8 mouse cellular contexts compared by ENCODE assay signal in genomic region chr7:35584068-35584785, GRCm38 (mm10). TPM values are rescaled to one million over a fixed set of nuclear protein-coding genes. Genes with fewer than 3 reads are reported as not detected.
DNase-seq lines count a peak whose midpoint lies in the region; ATAC-seq and TF ChIP-seq lines count a peak whose summit lies in the region.

No protein-coding gene starts in this region.

- ATAC-seq in forebrain, postnatal 0 days: no peak
- no peak for ATAC-seq in liver, embryonic 16.5 days (ENCODE audit: low read depth)

- 0 out of 2 replicates have a peak, but pooled peaks cover 4% of the 10 kb centered on the region for H3K79me2 ChIP-seq in CH12.LX (replicated peaks; ENCODE audit: control insufficient read depth, extremely low read depth, insufficient read depth, poor library complexity, severe bottlenecking)

- peaks cover 0 to 7% of the 10 kb centered on the region in 2 experiments for H3K36me3 ChIP-seq in CH12.LX (replicated peaks in 1 of 2; ENCODE audit: control insufficient read depth in 1 of 2, insufficient read depth in 1 of 2, low read length in 1 of 2)
- H3K36me3 ChIP-seq in forebrain, postnatal 0 days (ENCODE audit: insufficient read depth): no peaks in the 10 kb centered on the region
- no peaks in the 10 kb centered on the region for H3K36me3 ChIP-seq in liver, embryonic 16.5 days (ENCODE audit: control insufficient read depth, insufficient read depth)

- peak overlapping the region in 1 of 3 experiments; percentile 60 for H3K4me3 ChIP-seq in CH12.LX (replicated peaks in 1 of 3; ENCODE audit: low read depth in 2 of 3, low read length in 2 of 3, poor library complexity in 1 of 3)
- peak overlapping the region; percentile 83 for H3K4me3 ChIP-seq in forebrain, postnatal 0 days (ENCODE audit: low read depth, low read length)
- peak overlapping the region; percentile 90 for H3K4me3 ChIP-seq in liver, embryonic 16.5 days (ENCODE audit: low read depth, low read length)

- TF ChIP-seq RAD21 in CH12.LX (IDR thresholded peaks at IDR 0.05; ENCODE audit: low read depth, low read length): no peak

- H3K4me1 ChIP-seq in CH12.LX (ENCODE audit: control insufficient read depth in 1 of 2, insufficient read depth in 2 of 2): peaks cover 8 to 34% of the 10 kb centered on the region in 2 experiments
- H3K4me1 ChIP-seq in forebrain, postnatal 0 days (ENCODE audit: insufficient read depth): peaks cover 15% of the 10 kb centered on the region
- H3K4me1 ChIP-seq in liver, embryonic 16.5 days (ENCODE audit: control insufficient read depth, low read depth, low read length): peaks cover 42% of the 10 kb centered on the region

- no peak for TF ChIP-seq POLR2A in CH12.LX (IDR thresholded peaks at IDR 0.05; ENCODE audit: low read depth, low read length)

- dilution Hi-C loops in CH12.LX (cut with MboI; ENCODE audit: extremely low pct_ligation_motif_present, extremely low pct_unique_long_range_greater_than_20kb, low sequenced_read_pairs): no loop called here

- peaks cover 4% of the 10 kb centered on the region for H3K9me3 ChIP-seq in CH12.LX (replicated peaks; ENCODE audit: low read length)
- no peaks in the 10 kb centered on the region for H3K9me3 ChIP-seq in forebrain, postnatal 0 days (ENCODE audit: low read length)
- H3K9me3 ChIP-seq in liver, embryonic 16.5 days (replicated peaks; ENCODE audit: control insufficient read depth, low read length): no peaks in the 10 kb centered on the region

- peak; percentile 18 for DNase-seq in gastrocnemius, postnatal 10 days
- DNase-seq in gastrocnemius, postnatal 4 days (ENCODE audit: low spot score in 2 of 2): no peak
- no peak for DNase-seq in CH12.LX (ENCODE audit: extremely low read depth)
- DNase-seq in forebrain, postnatal 0 days: no peak
- no peak for DNase-seq in adrenal gland, postnatal 14 days
- DNase-seq in ovary, postnatal 10 days (ENCODE audit: low spot score): no peak
- DNase-seq in gastrocnemius, postnatal 14 days: no peak

- no peak for TF ChIP-seq CTCF in CH12.LX (conservative IDR thresholded peaks at IDR 0.05 in 1 of 2, IDR thresholded peaks at IDR 0.05 in 1 of 2; ENCODE audit: low read depth in 2 of 2, low read length in 2 of 2)
- TF ChIP-seq CTCF in forebrain, postnatal 0 days (IDR thresholded peaks at IDR 0.05; ENCODE audit: low read depth): no peak

- no peak for TF ChIP-seq EP300 in CH12.LX (IDR thresholded peaks at IDR 0.05; ENCODE audit: low read length)

- intact Hi-C loops in gastrocnemius, postnatal 14 days (cut with DNase I; ENCODE audit: low total_unique reads): loop anchor here (5.0 kb wide), 1 partner anchor 53 kb away; no protein-coding TSS in a partner anchor

- in situ Hi-C loops in CH12.LX (cut with MboI; ENCODE audit: low pct_ligation_motif_present, low pct_unique_long_range_greater_than_20kb, low sequenced_read_pairs): no loop called here

- H3K9ac ChIP-seq in CH12.LX (ENCODE audit: insufficient read depth, low read depth): no peak overlapping the region
- H3K9ac ChIP-seq in forebrain, postnatal 0 days: peak overlapping the region; percentile 37
- peak overlapping the region; percentile 65 for H3K9ac ChIP-seq in liver, embryonic 16.5 days (ENCODE audit: low read depth, low read length)

- WGBS in forebrain, postnatal 0 days: 6% methylated on average over 36 of the region's 36 CpGs
- 5% methylated on average over 36 of the region's 36 CpGs for WGBS in liver, embryonic 16.5 days (ENCODE audit: insufficient replicate concordance)

- peaks cover 25% of the 10 kb centered on the region for H3K27me3 ChIP-seq in CH12.LX (replicated peaks)
- peaks cover 22% of the 10 kb centered on the region for H3K27me3 ChIP-seq in forebrain, postnatal 0 days (ENCODE audit: insufficient read depth, low read length)
- H3K27me3 ChIP-seq in liver, embryonic 16.5 days (ENCODE audit: control insufficient read depth, insufficient read depth, low read depth, low read length): peaks cover 35% of the 10 kb centered on the region

- no peak overlapping the region for H3K27ac ChIP-seq in CH12.LX (ENCODE audit: insufficient read depth, low read depth)
- no peak overlapping the region for H3K27ac ChIP-seq in forebrain, postnatal 0 days (ENCODE audit: low read depth, low read length)
- H3K27ac ChIP-seq in liver, embryonic 16.5 days (ENCODE audit: low read length): no peak overlapping the region

- H3K4me2 ChIP-seq in CH12.LX (ENCODE audit: insufficient read depth, low read depth, poor library complexity, severe bottlenecking): peak overlapping the region; percentile 89
- peak overlapping the region; percentile 99 for H3K4me2 ChIP-seq in forebrain, postnatal 0 days (ENCODE audit: low read depth)
- peak overlapping the region; percentile 100 for H3K4me2 ChIP-seq in liver, embryonic 16.5 days (ENCODE audit: low read depth, low read length)

TF ChIP-seq in CH12.LX, 34 proteins besides CTCF, POLR2A, EP300 and RAD21:
- TF ChIP-seq ETS1 (conservative IDR thresholded peaks at IDR 0.05; ENCODE audit: low read depth, low read length) (no peak), TCF12 (IDR thresholded peaks at IDR 0.05; ENCODE audit: low read depth, low read length) (no peak), MEF2A (IDR thresholded peaks at IDR 0.05; ENCODE audit: borderline replicate concordance, low read depth, low read length) (no peak), ZNF384 (IDR thresholded peaks at IDR 0.05; ENCODE audit: low read depth, low read length) (no peak), KAT2A (IDR thresholded peaks at IDR 0.05; ENCODE audit: insufficient replicate concordance, low read length) (no peak), ZC3H11A (IDR thresholded peaks at IDR 0.05; ENCODE audit: low read depth, low read length) (no peak), MAZ (IDR thresholded peaks at IDR 0.05; ENCODE audit: low read depth, low read length) (no peak), UBTF (IDR thresholded peaks at IDR 0.05; ENCODE audit: low read depth, low read length) (no peak), MAX (IDR thresholded peaks at IDR 0.05; ENCODE audit: low read length) (no peak)

RNA-seq across cellular contexts. Expression of gene Rgs9bp, which starts 1.2 kb away (rescaled TPM):
- total RNA-seq in gastrocnemius, postnatal 10 days (2021): under 1 TPM; 0.07 to 0.18 TPM
- under 1 TPM; 0.22 to 0.52 TPM for total RNA-seq in gastrocnemius, postnatal 4 days (2021)
- total RNA-seq in CH12.LX (2012; rRNA removed) (0.17 and 0.21 TPM in 2 replicates), CH12.LX (2014; rRNA removed) (0.05 and 0.11 TPM in 2 replicates)
- 0.04 and 0.06 TPM in 2 replicates for polyA plus RNA-seq in CH12.LX (2012; ENCODE audit: insufficient read length, low read depth)
- 0.38 and 0.69 TPM in 2 replicates for total RNA-seq in forebrain, postnatal 0 days (2014; rRNA removed)
- polyA plus RNA-seq in forebrain, postnatal 0 days (2015; fragmentation: Nextera tagmentation; extraction: Ambion mirVana): 0.07 and 0.09 TPM in 2 replicates
- 0.04 and 0.06 TPM in 2 replicates for polyA plus RNA-seq in liver, embryonic 16.5 days (2015; fragmentation: Nextera tagmentation; extraction: Ambion mirVana)
- total RNA-seq in adrenal gland, postnatal 14 days (2021): 0.37 and 0.56 TPM in 2 replicates
- total RNA-seq in gastrocnemius, postnatal 14 days (2021): under 1 TPM; 0.04 to 0.06 TPM

RNA-seq across cellular contexts. Expression of gene Ankrd27, which starts 1.8 kb away (rescaled TPM):
- total RNA-seq in gastrocnemius, postnatal 10 days (2021): 10 to 100 TPM; 13.3 to 19.1 TPM
- 10 to 100 TPM; 30.5 to 32.1 TPM for total RNA-seq in gastrocnemius, postnatal 4 days (2021)
- total RNA-seq in CH12.LX (2012; rRNA removed) (44.4 and 49.1 TPM in 2 replicates), CH12.LX (2014; rRNA removed) (33.4 and 39.0 TPM in 2 replicates)
- 38.6 and 39.7 TPM in 2 replicates for polyA plus RNA-seq in CH12.LX (2012; ENCODE audit: insufficient read length, low read depth)
- total RNA-seq in forebrain, postnatal 0 days (2014; rRNA removed): 23.6 and 25.5 TPM in 2 replicates
- 12.9 and 13.9 TPM in 2 replicates for polyA plus RNA-seq in forebrain, postnatal 0 days (2015; fragmentation: Nextera tagmentation; extraction: Ambion mirVana)
- 23.3 and 23.9 TPM in 2 replicates for polyA plus RNA-seq in liver, embryonic 16.5 days (2015; fragmentation: Nextera tagmentation; extraction: Ambion mirVana)
- 30.7 and 33.6 TPM in 2 replicates for total RNA-seq in adrenal gland, postnatal 14 days (2021)
- 1 to 10 TPM; 9.6 to 9.7 TPM for total RNA-seq in gastrocnemius, postnatal 14 days (2021)

RNA-seq across cellular contexts. Expression of gene Nudt19, which starts 28.1 kb away (rescaled TPM):
- total RNA-seq in gastrocnemius, postnatal 10 days (2021): 10 to 100 TPM; 37.0 to 41.8 TPM
- 10 to 100 TPM; 29.1 to 30.9 TPM for total RNA-seq in gastrocnemius, postnatal 4 days (2021)
- total RNA-seq in CH12.LX (2012; rRNA removed): 29.8 and 35.9 TPM in 2 replicates
- total RNA-seq in CH12.LX (2014; rRNA removed): 128 and 130 TPM in 2 replicates
- 42.7 and 58.0 TPM in 2 replicates for polyA plus RNA-seq in CH12.LX (2012; ENCODE audit: insufficient read length, low read depth)
- total RNA-seq in forebrain, postnatal 0 days (2014; rRNA removed): 62.5 and 109 TPM in 2 replicates
- polyA plus RNA-seq in forebrain, postnatal 0 days (2015; fragmentation: Nextera tagmentation; extraction: Ambion mirVana): 148 and 172 TPM in 2 replicates
- polyA plus RNA-seq in liver, embryonic 16.5 days (2015; fragmentation: Nextera tagmentation; extraction: Ambion mirVana): 50.7 and 54.6 TPM in 2 replicates
- 56.6 and 59.6 TPM in 2 replicates for total RNA-seq in adrenal gland, postnatal 14 days (2021)
- 10 to 100 TPM; 36.1 to 39.0 TPM for total RNA-seq in gastrocnemius, postnatal 14 days (2021)

RNA-seq across cellular contexts. Expression of gene Tdrd12, which starts 46.7 kb away (rescaled TPM):
- under 1 TPM in 1 of 2 experiments, not detected in 1; 0.14 TPM for total RNA-seq in gastrocnemius, postnatal 10 days (2021)
- total RNA-seq in gastrocnemius, postnatal 4 days (2021): not detected
- 0.08 TPM in 1 of 2 replicates, not detected in the other for total RNA-seq in CH12.LX (2012; rRNA removed)
- 0.21 TPM in 1 of 2 replicates, not detected in the other for total RNA-seq in CH12.LX (2014; rRNA removed)
- 0.19 and 0.42 TPM in 2 replicates for polyA plus RNA-seq in CH12.LX (2012; ENCODE audit: insufficient read length, low read depth)
- 0.38 and 0.52 TPM in 2 replicates for total RNA-seq in forebrain, postnatal 0 days (2014; rRNA removed)
- polyA plus RNA-seq in forebrain, postnatal 0 days (2015; fragmentation: Nextera tagmentation; extraction: Ambion mirVana): 0.30 and 0.65 TPM in 2 replicates
- 0.04 and 0.12 TPM in 2 replicates for polyA plus RNA-seq in liver, embryonic 16.5 days (2015; fragmentation: Nextera tagmentation; extraction: Ambion mirVana)
- not detected in 2 replicates for total RNA-seq in adrenal gland, postnatal 14 days (2021)
- total RNA-seq in gastrocnemius, postnatal 14 days (2021): not detected
